Mouse (Mus musculus) limb, embryonic 12.5 days (tissue): ENCODE results near the gene Pxdn. TPM values are rescaled to one million over a fixed set of nuclear protein-coding genes. Genes with fewer than 3 reads are reported as not detected.

ENCODE experiments used
- ATAC-seq: fragments of 200-750 bp; cut with Nextera tagmentation; 2 replicates; pipeline ENCODE4 v1.8.0; 2017; ENCODE audit warnings: low read depth, moderate TSS enrichment; ENCODE audit not compliant: insufficient number of reproducible peaks, insufficient read depth, low FRiP score, low TSS enrichment
- H3K27ac ChIP-seq: fragments of 300-500 bp; sonication (generic); 2 replicates; pipeline ENCODE4 v1.5.1; 2016; ENCODE audit warnings: mild to moderate bottlenecking, moderate library complexity
- H3K27me3 ChIP-seq: fragments of 300-500 bp; sonication (generic); 2 replicates; pipeline ENCODE4 v1.6.1; 2016; ENCODE audit warnings: mild to moderate bottlenecking, moderate library complexity
- H3K36me3 ChIP-seq: fragments of 300-500 bp; sonication (generic); 2 replicates; pipeline ENCODE4 v1.6.1; 2016; ENCODE audit warnings: mild to moderate bottlenecking, moderate library complexity
- H3K4me1 ChIP-seq: fragments of 300-500 bp; sonication (generic); replicated peaks from 2 replicates; pipeline ENCODE4 v1.6.1; 2016
- H3K4me2 ChIP-seq: fragments of 300-500 bp; sonication (generic); 2 replicates; pipeline ENCODE4 v1.6.1; 2016; ENCODE audit warnings: mild to moderate bottlenecking, moderate library complexity
- H3K4me3 ChIP-seq: fragments of 300-500 bp; sonication (generic); replicated peaks from 2 replicates; pipeline ENCODE4 v1.5.1; 2016; ENCODE audit warnings: mild to moderate bottlenecking
- H3K9ac ChIP-seq: fragments of 300-500 bp; sonication (generic); replicated peaks from 2 replicates; pipeline ENCODE4 v1.6.1; 2016; ENCODE audit warnings: mild to moderate bottlenecking, moderate library complexity
- H3K9me3 ChIP-seq: fragments of 300-500 bp; sonication (generic); 2 replicates; pipeline ENCODE4 v1.6.1; 2016; ENCODE audit warnings: mild to moderate bottlenecking, moderate library complexity
- WGBS: fragments of 180-500 bp; shearing (Covaris S2); methylation state at CpG from one replicate; pipeline ENCODE4 v1.1.7; 2016; 5-methylcytosine and 5-hydroxymethylcytosine counted together
- polyA plus RNA-seq: library from polyadenylated mRNA; unstranded; fragments of >200 nt; fragmentation: Nextera tagmentation; extraction: Ambion mirVana; gene quantifications from 2 replicates; pipeline ENCODE4 v1.2.1, GENCODE M21; 2016

The Pxdn gene
- polyA plus RNA-seq, 1 experiment from 2014 or later: 147 TPM

DNA sequence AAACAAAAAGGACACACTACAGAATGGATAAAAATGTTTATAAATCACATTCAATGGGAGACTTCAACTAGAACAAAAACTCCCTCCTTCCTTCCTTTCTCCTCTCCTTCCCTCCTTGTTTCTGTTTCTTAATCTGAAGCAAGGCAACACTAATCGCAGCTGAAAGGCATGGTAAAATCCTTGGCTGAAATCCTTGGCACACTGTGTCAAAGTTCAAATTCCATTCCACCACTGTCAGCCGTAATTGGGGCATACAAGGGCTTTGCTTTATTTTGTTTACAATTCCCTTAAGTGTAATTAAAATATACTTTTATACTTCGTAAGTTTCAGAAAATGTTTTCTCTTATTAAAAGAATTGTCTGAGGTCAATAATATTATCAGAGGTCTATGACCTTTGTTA, 86.1 kb downstream of the Pxdn start:
- 49% methylated on average over 3 of the region's 3 CpGs for WGBS
- H3K4me3 ChIP-seq: no peak overlapping the region
- no peak overlapping the region for H3K9ac ChIP-seq
- ATAC-seq: no peak
- H3K4me2 ChIP-seq: no peak overlapping the region
- H3K36me3 ChIP-seq: peaks cover 27% of the 10 kb centered on the region
- H3K4me1 ChIP-seq: no peaks in the 10 kb centered on the region
- H3K27ac ChIP-seq: no peak overlapping the region
- H3K9me3 ChIP-seq: no peaks in the 10 kb centered on the region
- no peaks in the 10 kb centered on the region for H3K27me3 ChIP-seq

DNA sequence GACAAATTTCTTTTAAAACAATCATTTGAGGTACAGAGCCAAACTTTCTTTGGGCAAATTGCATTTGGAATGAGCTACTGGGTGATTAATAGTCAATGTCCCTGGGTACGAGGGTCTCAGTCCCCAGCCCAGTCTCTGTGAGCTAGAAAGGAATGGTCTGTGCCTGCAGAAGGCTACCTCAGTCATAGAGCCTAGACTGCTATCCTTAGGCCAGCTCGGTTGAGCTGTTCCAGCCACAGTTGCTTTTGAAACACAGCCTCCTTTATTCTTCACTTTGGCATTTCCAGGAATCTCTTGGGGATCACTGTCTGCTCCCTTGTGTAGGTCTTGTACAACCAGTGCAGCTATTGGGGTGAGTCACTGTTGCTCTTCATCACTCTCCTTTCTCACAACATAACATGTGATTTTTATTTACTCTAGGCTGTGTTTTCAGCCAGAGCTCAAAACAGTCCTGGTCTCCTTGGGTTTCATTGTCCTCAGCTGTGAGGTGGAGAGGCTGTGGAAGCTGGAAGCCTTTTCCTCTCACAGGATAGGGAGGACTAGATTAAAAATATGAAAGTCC, 86.9 kb downstream of the Pxdn start:
- WGBS: 60% methylated on average over 2 of the region's 2 CpGs
- Histone ChIP-seq H3K27me3 (no peaks in the 10 kb centered on the region), H3K9me3 (no peaks in the 10 kb centered on the region), H3K4me3 (no peak overlapping the region), H3K36me3 (peaks cover 19% of the 10 kb centered on the region; the same call in 1 of the 2 replicates), H3K4me1 (no peaks in the 10 kb centered on the region), H3K27ac (0 out of 2 replicates have a peak overlapping the region, but pooled peaks have one; percentile 29), H3K9ac (no peak overlapping the region), H3K4me2 (no peak overlapping the region)
- ATAC-seq: no peak

DNA sequence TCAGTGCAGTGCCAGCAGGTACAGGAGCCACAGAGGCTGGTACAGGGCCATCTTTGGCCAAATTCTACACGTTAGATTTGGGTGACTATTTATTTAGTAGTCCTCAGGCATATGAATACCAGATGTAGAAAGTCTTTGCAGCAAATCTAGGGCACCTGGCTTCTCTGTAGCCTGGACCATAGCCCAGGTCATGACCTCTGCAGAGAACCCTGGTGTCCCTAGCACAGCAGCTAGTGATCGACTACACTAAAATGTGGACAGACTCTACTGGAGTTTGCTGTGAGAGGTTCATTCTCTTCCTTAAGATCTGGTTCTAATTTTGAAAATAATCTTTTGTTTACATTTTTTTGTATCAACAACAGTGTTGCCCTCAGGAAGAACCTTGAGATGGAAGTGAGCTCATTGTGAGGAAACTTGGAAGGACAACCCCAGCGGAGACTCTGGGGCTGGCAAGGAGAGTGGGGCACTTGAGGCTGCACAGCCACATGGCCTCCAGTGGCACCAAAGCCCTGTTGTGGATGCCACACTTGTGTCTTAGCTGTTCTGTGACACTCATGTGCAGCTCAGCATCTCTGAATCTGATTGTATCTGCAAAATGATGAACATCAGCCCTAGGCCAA, 90.4 kb downstream of the Pxdn start:
- Histone ChIP-seq H3K4me3 (no peak overlapping the region), H3K4me2 (no peak overlapping the region), H3K27ac (no peak overlapping the region), H3K9me3 (no peaks in the 10 kb centered on the region), H3K9ac (no peak overlapping the region), H3K4me1 (no peaks in the 10 kb centered on the region), H3K36me3 (peaks cover under 1% of the 10 kb centered on the region; the same call in 1 of the 2 replicates), H3K27me3 (no peaks in the 10 kb centered on the region)
- no peak for ATAC-seq
- 64% methylated on average over 3 of the region's 3 CpGs for WGBS

DNA sequence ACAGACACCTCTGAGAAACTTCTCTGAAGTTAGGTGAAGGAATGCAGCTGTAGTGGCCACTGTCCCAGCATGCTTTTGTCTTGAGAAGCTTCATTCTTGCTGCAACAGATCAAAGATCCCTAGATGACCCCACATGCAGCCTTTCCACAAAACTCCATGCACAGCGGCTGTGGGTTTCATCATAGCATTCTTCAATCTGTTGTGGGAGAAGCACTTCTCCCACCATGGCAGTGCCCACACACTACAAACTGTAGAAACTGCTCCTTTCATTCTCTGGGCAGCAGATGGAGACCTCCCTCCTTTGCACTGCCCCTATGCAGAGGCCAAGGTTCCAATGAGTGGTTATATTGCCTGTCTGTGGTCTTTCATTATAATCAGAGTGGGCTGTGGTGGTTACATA, 91.7 kb downstream of the Pxdn start:
- Histone ChIP-seq H3K9me3 (no peaks in the 10 kb centered on the region), H3K9ac (no peak overlapping the region), H3K36me3 (no peaks in the 10 kb centered on the region), H3K27me3 (no peaks in the 10 kb centered on the region), H3K4me3 (no peak overlapping the region), H3K4me1 (no peaks in the 10 kb centered on the region), H3K4me2 (no peak overlapping the region), H3K27ac (no peak overlapping the region)
- 86% methylated on average over 1 of the region's 1 CpGs for WGBS
- ATAC-seq: no peak

DNA sequence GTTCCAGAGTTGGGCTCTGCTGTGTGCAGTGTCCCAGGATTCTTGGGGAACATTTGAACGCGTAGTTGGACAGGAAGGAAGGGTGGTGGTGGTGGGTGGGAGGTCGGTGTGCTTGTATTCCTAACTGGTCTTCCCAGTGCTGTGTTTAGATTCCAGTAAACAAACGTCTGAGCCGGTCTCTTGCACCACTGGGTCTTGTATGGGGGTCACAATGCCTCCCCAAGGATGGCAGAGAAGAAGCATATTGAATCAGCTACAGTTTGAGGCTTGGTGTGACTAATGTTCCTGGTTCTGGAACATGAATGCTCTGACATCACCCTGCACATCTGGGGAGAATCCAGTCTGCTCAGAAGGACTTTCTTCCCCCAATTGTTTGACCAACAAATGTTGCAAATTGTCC, 93.2 kb downstream of the Pxdn start:
- no peak for ATAC-seq
- H3K4me2 ChIP-seq: no peak overlapping the region
- WGBS: 58% methylated on average over 5 of the region's 5 CpGs
- H3K4me1 ChIP-seq: no peaks in the 10 kb centered on the region
- H3K27me3 ChIP-seq: no peaks in the 10 kb centered on the region
- no peaks in the 10 kb centered on the region for H3K36me3 ChIP-seq
- H3K27ac ChIP-seq: no peak overlapping the region
- H3K9me3 ChIP-seq: no peaks in the 10 kb centered on the region
- H3K9ac ChIP-seq: no peak overlapping the region
- no peak overlapping the region for H3K4me3 ChIP-seq

DNA sequence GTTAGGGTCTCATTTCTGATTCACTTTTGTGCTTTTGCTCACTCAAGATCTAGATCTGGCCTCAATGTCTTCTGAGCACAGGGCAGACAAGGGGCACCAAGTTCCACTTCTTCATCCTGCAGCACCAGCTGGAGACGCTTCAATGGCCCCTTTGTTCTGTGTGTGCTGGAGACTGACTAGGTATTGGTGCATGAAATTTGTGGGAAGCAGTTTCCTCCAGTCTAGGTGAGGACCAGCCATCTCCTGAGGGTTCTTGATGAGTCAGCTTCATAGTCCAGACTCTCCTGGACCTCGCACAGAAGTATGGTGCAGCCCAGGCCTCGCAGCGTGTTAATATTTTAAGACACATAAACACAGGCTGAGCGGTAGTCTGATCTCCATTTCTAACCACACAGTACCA, 97.3 kb downstream of the Pxdn start:
- 83% methylated on average over 5 of the region's 5 CpGs for WGBS
- no peak overlapping the region for H3K4me3 ChIP-seq
- H3K4me2 ChIP-seq: no peak overlapping the region
- H3K27ac ChIP-seq: 0 out of 2 replicates have a peak overlapping the region, but pooled peaks have one; percentile 7
- no peaks in the 10 kb centered on the region for H3K27me3 ChIP-seq
- H3K4me1 ChIP-seq: peaks cover 18% of the 10 kb centered on the region
- no peak for ATAC-seq
- no peaks in the 10 kb centered on the region for H3K36me3 ChIP-seq
- H3K9me3 ChIP-seq: no peaks in the 10 kb centered on the region
- H3K9ac ChIP-seq: no peak overlapping the region

DNA sequence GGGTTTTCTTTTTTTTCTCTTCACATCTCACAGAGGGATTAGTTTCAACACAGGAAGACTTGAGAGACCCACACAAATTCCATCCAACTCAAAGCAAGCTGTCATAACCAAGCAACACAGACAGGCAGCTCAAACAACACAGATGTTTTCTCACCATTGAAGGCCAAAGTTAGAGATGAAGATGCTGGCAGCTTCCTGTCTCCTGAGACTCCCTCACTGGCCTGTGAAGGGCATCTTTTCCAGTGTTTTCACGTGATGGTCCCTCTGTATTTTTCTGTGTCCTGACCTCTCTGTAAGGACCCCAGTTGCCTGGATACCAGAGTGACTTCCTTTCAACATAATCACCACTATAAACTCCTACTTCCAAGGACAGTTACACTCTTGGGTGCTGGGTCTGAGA, 98.0 kb downstream of the Pxdn start:
- Histone ChIP-seq H3K4me1 (peaks cover 18% of the 10 kb centered on the region), H3K4me2 (no peak overlapping the region), H3K36me3 (no peaks in the 10 kb centered on the region), H3K27ac (no peak overlapping the region), H3K9ac (no peak overlapping the region), H3K9me3 (no peaks in the 10 kb centered on the region), H3K27me3 (no peaks in the 10 kb centered on the region), H3K4me3 (no peak overlapping the region)
- ATAC-seq: no peak
- 42% methylated on average over 1 of the region's 1 CpGs for WGBS

DNA sequence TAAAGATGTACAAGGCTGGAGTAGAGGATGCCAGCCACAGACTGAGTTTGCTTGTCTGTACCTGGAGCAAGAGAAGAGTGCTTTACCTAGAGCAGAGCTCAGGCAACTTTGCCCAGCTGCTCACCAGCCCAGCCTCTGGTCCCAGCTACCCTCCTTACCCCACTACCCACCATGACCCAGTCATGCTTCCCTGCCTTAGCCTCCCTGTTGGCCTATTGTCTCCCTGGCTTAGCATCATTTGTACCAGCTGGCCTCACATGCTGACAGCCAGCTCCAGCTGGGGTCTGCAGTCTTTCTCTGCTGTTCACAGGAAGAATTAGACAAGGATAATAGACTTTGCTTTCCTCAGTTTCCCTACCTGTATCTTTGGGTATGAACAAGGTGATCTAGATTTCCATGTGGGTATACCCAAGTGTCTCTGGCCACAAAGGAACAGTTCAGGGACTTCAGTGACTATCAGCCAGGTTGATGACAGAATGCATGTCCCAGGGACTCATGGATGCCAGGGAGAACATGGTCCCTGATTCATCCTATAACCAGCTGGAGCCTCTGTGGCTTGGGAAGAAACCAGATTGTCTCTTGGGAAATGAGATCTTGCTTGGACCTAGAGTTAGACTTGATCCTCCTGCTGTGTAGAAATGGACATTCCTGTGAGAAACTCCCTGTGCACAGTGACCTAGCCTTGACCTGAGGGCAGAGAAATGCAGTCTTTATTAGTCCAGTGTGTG, 98.6 kb downstream of the Pxdn start:
- peaks cover 18% of the 10 kb centered on the region for H3K4me1 ChIP-seq
- H3K4me2 ChIP-seq: no peak overlapping the region
- H3K27me3 ChIP-seq: no peaks in the 10 kb centered on the region
- H3K9me3 ChIP-seq: no peaks in the 10 kb centered on the region
- no peaks in the 10 kb centered on the region for H3K36me3 ChIP-seq
- ATAC-seq: no peak
- H3K9ac ChIP-seq: no peak overlapping the region
- H3K27ac ChIP-seq: no peak overlapping the region
- H3K4me3 ChIP-seq: no peak overlapping the region

DNA sequence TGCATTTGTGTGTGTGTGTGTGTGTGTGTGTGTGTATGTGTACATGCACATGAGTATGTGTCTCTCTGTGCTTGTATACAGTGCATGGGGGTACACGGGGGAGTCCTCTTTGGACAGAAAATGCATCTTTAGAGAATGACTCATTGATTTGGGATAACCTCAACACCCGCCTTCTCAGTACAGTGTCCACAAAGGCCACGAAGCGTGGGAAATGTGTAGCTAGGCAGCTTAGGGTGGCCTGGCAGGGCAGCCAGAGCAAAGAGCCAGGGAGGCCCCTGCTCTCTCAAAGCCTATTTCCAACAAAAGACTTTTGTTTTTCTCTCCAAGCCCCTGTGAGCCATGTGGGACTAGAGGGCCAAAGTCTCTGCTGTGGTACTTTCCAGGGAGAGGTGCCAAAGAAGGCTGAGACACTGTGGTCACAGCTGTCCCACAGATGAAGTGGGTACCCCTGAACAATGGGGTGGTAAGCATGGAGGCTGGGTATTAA, 99.2 kb downstream of the Pxdn start:
- 84% methylated on average over 4 of the region's 4 CpGs for WGBS
- Histone ChIP-seq H3K36me3 (no peaks in the 10 kb centered on the region), H3K4me3 (no peak overlapping the region), H3K9ac (no peak overlapping the region), H3K27ac (no peak overlapping the region), H3K9me3 (no peaks in the 10 kb centered on the region), H3K27me3 (no peaks in the 10 kb centered on the region), H3K4me2 (no peak overlapping the region), H3K4me1 (peaks cover 18% of the 10 kb centered on the region)
- ATAC-seq: no peak

DNA sequence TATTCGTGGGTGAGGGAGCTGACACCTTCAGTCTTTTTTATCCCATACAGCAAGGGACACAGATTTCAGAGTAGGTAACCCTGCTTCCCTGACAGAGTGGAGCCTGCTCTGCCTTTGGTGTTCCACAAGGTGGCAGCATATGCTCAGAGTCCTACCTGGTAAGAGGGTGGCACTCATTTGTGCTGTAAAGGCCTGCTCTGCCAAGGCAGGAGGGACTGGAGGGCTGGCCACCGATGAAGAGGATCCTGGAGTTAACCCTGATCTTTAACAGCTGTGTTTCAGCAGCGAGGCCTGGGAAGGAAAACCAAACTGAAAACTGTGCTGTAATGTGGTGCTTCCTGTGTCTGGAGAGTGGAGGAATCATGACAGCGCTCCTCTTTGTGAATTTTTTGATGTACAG, 102.2 kb downstream of the Pxdn start:
- WGBS: 36% methylated on average over 4 of the region's 4 CpGs
- Histone ChIP-seq H3K9me3 (no peaks in the 10 kb centered on the region), H3K4me2 (no peak overlapping the region), H3K9ac (no peak overlapping the region), H3K4me3 (no peak overlapping the region), H3K27ac (no peak overlapping the region), H3K27me3 (no peaks in the 10 kb centered on the region), H3K36me3 (no peaks in the 10 kb centered on the region), H3K4me1 (peaks cover 24% of the 10 kb centered on the region)
- 0 out of 2 replicates have a peak, but pooled peaks have one; percentile 53 for ATAC-seq

DNA sequence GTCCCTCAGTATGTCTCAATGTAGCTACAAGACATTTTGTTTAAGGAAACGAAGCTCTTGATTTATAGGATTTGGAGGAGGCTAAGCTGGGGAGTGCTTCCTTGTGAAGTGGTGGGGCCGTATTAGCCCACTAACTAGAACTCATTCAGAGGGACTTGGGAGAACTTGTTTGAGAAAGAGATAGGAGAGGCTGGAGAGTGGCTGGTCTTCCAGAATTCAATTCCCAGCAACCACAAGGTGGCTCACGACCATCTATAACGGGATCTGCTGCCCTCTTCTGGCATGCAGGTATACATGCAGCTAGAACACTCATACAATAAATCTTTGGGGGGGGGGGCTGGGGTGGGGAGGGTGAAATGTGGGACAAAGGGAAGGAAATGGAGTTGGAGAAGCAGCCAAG, 102.7 kb downstream of the Pxdn start:
- Histone ChIP-seq H3K9me3 (no peaks in the 10 kb centered on the region), H3K36me3 (no peaks in the 10 kb centered on the region), H3K27ac (no peak overlapping the region), H3K4me2 (no peak overlapping the region), H3K27me3 (no peaks in the 10 kb centered on the region), H3K4me3 (no peak overlapping the region), H3K4me1 (peaks cover 24% of the 10 kb centered on the region), H3K9ac (no peak overlapping the region)
- 25% methylated on average over 4 of the region's 4 CpGs for WGBS
- ATAC-seq: no peak
